ENCODE assay signal across 21 mouse cellular contexts in genomic region chr4:137332051-137332450, GRCm38 (mm10). TPM values are rescaled to one million over a fixed set of nuclear protein-coding genes. Genes with fewer than 3 reads are reported as not detected.
"Had no signal": no experiment of that assay in that cellular context is flagged by ENCODE, and none has a peak within 500 bp of the region (broad histone marks: within the 10 kb centered on the region; RNA-seq: fewer than 3 reads in every experiment).

No protein-coding gene starts in this region.

- H3K27ac ChIP-seq: intestine, embryonic 15.5 days; kidney, postnatal 0 days; limb, embryonic 12.5 days; limb, embryonic 15.5 days; liver, embryonic 14.5 days; macrophage; midbrain, embryonic 12.5 days; midbrain, embryonic 15.5 days; neural tube, embryonic 12.5 days; neural tube, embryonic 15.5 days; stomach, embryonic 15.5 days had no signal

- H3K4me1 ChIP-seq: intestine, embryonic 15.5 days; limb, embryonic 12.5 days; limb, embryonic 15.5 days; midbrain, embryonic 12.5 days; neural tube, embryonic 12.5 days; stomach, embryonic 15.5 days had no signal

- H3K9ac ChIP-seq: intestine, embryonic 15.5 days; limb, embryonic 12.5 days; limb, embryonic 15.5 days; liver, embryonic 14.5 days; liver, postnatal 0 days; lung, embryonic 14.5 days; midbrain, embryonic 12.5 days; midbrain, embryonic 15.5 days; neural tube, embryonic 12.5 days; neural tube, embryonic 15.5 days; stomach, embryonic 15.5 days had no signal

- ATAC-seq: intestine, embryonic 15.5 days; liver, postnatal 0 days; lung, postnatal 0 days; midbrain, embryonic 15.5 days had no signal

- H3K9me3 ChIP-seq: intestine, embryonic 15.5 days; limb, embryonic 12.5 days; limb, embryonic 15.5 days; midbrain, embryonic 12.5 days; midbrain, embryonic 15.5 days; neural tube, embryonic 12.5 days; neural tube, embryonic 15.5 days; stomach, embryonic 15.5 days had no signal

- H3K4me3 ChIP-seq: intestine, embryonic 15.5 days; limb, embryonic 12.5 days; limb, embryonic 15.5 days; midbrain, embryonic 12.5 days; midbrain, embryonic 15.5 days; neural tube, embryonic 12.5 days; neural tube, embryonic 15.5 days; stomach, embryonic 15.5 days had no signal

- H3K4me2 ChIP-seq: intestine, embryonic 15.5 days; limb, embryonic 12.5 days; limb, embryonic 15.5 days; liver, embryonic 11.5 days; lung, embryonic 14.5 days; midbrain, embryonic 12.5 days; midbrain, embryonic 15.5 days; neural tube, embryonic 12.5 days; neural tube, embryonic 15.5 days; stomach, embryonic 15.5 days had no signal

- DNase-seq: left cerebral cortex, postnatal 4 days; liver, postnatal 0 days; lung, embryonic 14.5 days; retina, postnatal 1 day; right cerebral cortex, postnatal 25 days; spleen, adult 18-20 months; thymus, postnatal 36 days had no signal

- H3K27me3 ChIP-seq: intestine, embryonic 15.5 days; limb, embryonic 12.5 days; limb, embryonic 15.5 days; midbrain, embryonic 12.5 days; midbrain, embryonic 15.5 days; neural tube, embryonic 12.5 days; neural tube, embryonic 15.5 days; stomach, embryonic 15.5 days had no signal

RNA-seq across cellular contexts. Expression of gene Wnt4, which starts 54.8 kb away (rescaled TPM):
- total RNA-seq: megakaryocyte, adult 5-6 weeks had no signal
- polyA plus RNA-seq: macrophage had no signal
